Mouse (Mus musculus) limb, embryonic 14.5 days (tissue): Measurements from ENCODE around the gene Gfm2. TPM values are rescaled to one million over a fixed set of nuclear protein-coding genes. Genes with fewer than 3 reads are reported as not detected.
A peak's percentile ranks its signal among the peaks of the same experiment; 100 is the strongest.

Experiments
- ATAC-seq: fragments of 200-750 bp; cut with Nextera tagmentation; 2 replicates; pipeline ENCODE4 v1.8.0; 2017; ENCODE audit warnings: low read depth, moderate number of reproducible peaks, moderate TSS enrichment; ENCODE audit not compliant: low FRiP score
- DNase-seq: peaks from one replicate; pipeline ENCODE4 v3.0.0-alpha.2; 2015; ENCODE audit warnings: low spot score
- H3K27ac ChIP-seq: fragments of 300-500 bp; sonication (generic); replicated peaks from 2 replicates; pipeline ENCODE4 v1.5.1; 2014; ENCODE audit warnings: low read depth, mild to moderate bottlenecking, low read length, moderate library complexity, mixed read lengths
- H3K27me3 ChIP-seq: fragments of 300-500 bp; sonication (generic); 2 replicates; pipeline ENCODE4 v1.6.1; 2014; ENCODE audit warnings: low read length, mixed read lengths; ENCODE audit not compliant: control insufficient read depth, insufficient read depth
- H3K36me3 ChIP-seq: fragments of 300-500 bp; sonication (generic); 2 replicates; pipeline ENCODE4 v1.6.1; 2014; ENCODE audit warnings: mild to moderate bottlenecking, low read length, moderate library complexity, mixed read lengths; ENCODE audit not compliant: control insufficient read depth, insufficient read depth
- H3K4me1 ChIP-seq: fragments of 300-500 bp; sonication (generic); 2 replicates; pipeline ENCODE4 v1.6.1; 2014; ENCODE audit warnings: antibody characterized with exemption, low read length, mixed read lengths; ENCODE audit not compliant: control insufficient read depth, insufficient read depth
- H3K4me2 ChIP-seq: fragments of 300-500 bp; sonication (generic); replicated peaks from 2 replicates; pipeline ENCODE4 v1.6.1; 2014; ENCODE audit warnings: low read depth, mild to moderate bottlenecking, low read length, moderate library complexity; ENCODE audit not compliant: severe bottlenecking
- H3K4me3 ChIP-seq: fragments of 300-500 bp; sonication (generic); replicated peaks from 2 replicates; pipeline ENCODE4 v1.5.1; 2014; ENCODE audit warnings: low read length
- H3K9ac ChIP-seq: fragments of 300-500 bp; sonication (generic); 2 replicates; pipeline ENCODE4 v1.6.1; 2014; ENCODE audit warnings: mild to moderate bottlenecking, low read depth, low read length, moderate library complexity; ENCODE audit not compliant: severe bottlenecking
- H3K9me3 ChIP-seq: fragments of 300-500 bp; sonication (generic); 2 replicates; pipeline ENCODE4 v1.6.1; 2016; ENCODE audit warnings: low read length; ENCODE audit not compliant: control insufficient read depth
- POLR2A ChIP-seq: fragments of 200-500 bp; IDR thresholded peaks from 2 replicates; pipeline ENCODE4 v1.8.0; 2012; ENCODE audit warnings: inconsistent platforms, mild to moderate bottlenecking, moderate library complexity, borderline replicate concordance; ENCODE audit not compliant: insufficient read depth, insufficient read length; ENCODE audit errors: extremely low read depth
- WGBS: fragments of 180-500 bp; shearing (Covaris S2); extraction: QIAGEN DNeasy Blood & Tissue Kit; methylation state at CpG from one replicate; pipeline ENCODE4 v1.1.7; 2014; 5-methylcytosine and 5-hydroxymethylcytosine counted together
- polyA plus RNA-seq, 2 experiments: library from polyadenylated mRNA; depleted of rRNA in 1 of 2; stranded (reverse) in 1 of 2; unstranded in 1 of 2; fragments of >200 nt; fragmentation: Nextera tagmentation in 1 of 2; extraction: Ambion mirVana in 1 of 2; gene quantifications; 2 replicates each; pipeline versions ENCODE4 v1.2.1 to v1.2.3; 2012 to 2014

Gene Gfm2
- polyA plus RNA-seq, 2 experiments: 26.9 to 28.2 TPM

DNA sequence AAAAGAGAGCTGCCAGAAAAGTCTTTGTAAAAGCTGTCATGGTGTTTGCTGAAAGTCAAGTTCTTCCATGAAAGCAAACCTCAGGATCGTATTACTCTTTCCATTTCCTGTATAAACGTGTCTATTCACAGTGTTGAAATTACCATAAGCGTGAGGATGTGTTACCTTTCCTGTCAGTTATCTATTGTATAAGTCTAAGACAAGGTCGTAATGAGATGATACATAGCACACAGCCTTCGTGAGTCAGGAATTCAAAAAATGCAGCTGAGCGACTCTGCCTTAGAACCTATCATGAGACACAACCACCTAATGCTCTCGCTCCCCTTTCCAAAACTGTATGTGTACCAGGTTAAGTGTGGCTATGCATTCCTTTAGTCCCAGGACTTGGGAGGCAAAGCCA is 63.3 kb downstream of the Gfm2 start:
- DNase-seq (no peak), ATAC-seq (no peak)
- H3K27ac ChIP-seq: no peak overlapping the region
- 62% methylated on average over 7 of the region's 7 CpGs for WGBS
- H3K36me3 ChIP-seq: no peaks in the 10 kb centered on the region
- no peaks in the 10 kb centered on the region for H3K9me3 ChIP-seq
- H3K9ac ChIP-seq: no peak overlapping the region
- H3K4me1 ChIP-seq: 0 out of 2 replicates have a peak, but pooled peaks cover 3% of the 10 kb centered on the region
- no peak overlapping the region for H3K4me2 ChIP-seq
- no peak overlapping the region for H3K4me3 ChIP-seq
- no peak for TF ChIP-seq POLR2A
- no peaks in the 10 kb centered on the region for H3K27me3 ChIP-seq

DNA sequence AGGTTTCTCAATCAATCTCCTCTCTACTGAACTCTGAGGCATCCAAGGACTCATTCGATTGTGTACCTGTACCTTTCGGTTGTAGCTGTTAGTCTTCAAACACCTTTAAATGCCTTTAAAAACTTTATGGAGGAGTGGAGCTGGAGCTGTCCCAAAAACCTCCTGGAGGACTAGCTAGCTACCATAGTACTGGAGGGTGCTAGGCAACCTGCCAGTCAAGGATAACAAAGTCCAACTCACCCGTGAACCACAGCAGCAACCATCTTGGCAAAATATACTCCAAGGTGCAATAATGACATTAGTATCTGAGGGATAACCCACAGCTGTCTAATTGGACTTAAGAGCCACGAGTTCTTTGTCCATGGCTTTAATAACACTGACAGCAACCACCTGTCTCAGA is 64.2 kb downstream of the Gfm2 start:
- WGBS: 51% methylated on average over 4 of the region's 4 CpGs
- ATAC-seq: no peak

DNA sequence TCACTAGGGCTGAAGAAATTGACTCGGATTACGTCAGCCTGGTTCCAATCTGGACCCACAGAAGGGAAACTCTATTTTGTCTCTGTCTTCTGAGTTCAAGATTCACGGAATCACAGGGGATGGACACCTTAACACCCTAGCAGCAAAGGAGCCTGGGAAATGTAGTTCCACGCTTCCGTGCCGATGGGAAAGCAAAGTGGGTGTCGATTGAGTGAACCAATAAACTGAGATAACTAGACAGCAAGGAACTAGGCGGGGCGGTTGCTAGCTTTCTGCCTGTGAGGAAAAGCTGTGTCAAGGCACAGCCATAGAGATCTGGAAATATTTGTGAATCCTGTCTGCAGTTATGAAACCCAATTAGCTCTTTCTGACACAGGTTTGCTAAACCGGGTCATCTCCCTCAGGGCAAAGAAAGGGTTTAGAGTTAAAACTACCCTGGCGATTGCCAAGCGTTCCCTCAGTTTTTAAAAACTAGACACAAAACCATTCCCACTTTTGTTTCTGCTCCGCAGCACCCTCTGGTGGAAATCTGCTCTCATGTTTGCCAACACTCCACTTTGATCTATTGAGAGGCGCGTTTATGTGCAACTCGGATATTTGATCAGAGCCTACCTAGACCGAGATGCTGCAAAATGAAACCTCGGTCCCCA is 67.4 kb downstream of the Gfm2 start:
- TF ChIP-seq POLR2A: no peak
- ATAC-seq (peak; percentile 84), DNase-seq (peak; percentile 88)
- H3K9ac ChIP-seq: no peak overlapping the region
- peak overlapping the region; percentile 48 for H3K27ac ChIP-seq
- peak overlapping the region; percentile 55 for H3K4me2 ChIP-seq
- 0 out of 2 replicates have a peak, but pooled peaks cover 3% of the 10 kb centered on the region for H3K4me1 ChIP-seq
- no peaks in the 10 kb centered on the region for H3K9me3 ChIP-seq
- WGBS: 6% methylated on average over 18 of the region's 18 CpGs
- peak overlapping the region; percentile 30 for H3K4me3 ChIP-seq
- no peaks in the 10 kb centered on the region for H3K36me3 ChIP-seq
- no peaks in the 10 kb centered on the region for H3K27me3 ChIP-seq

More for the DNA sequence above, 64.2 kb downstream of the Gfm2 start:
- no peak for DNase-seq
- Histone ChIP-seq H3K9me3 (no peaks in the 10 kb centered on the region), H3K27ac (no peak overlapping the region), H3K4me1 (0 out of 2 replicates have a peak, but pooled peaks cover 3% of the 10 kb centered on the region), H3K9ac (no peak overlapping the region), H3K27me3 (no peaks in the 10 kb centered on the region), H3K4me3 (no peak overlapping the region), H3K4me2 (no peak overlapping the region), H3K36me3 (no peaks in the 10 kb centered on the region)
- TF ChIP-seq POLR2A: no peak

DNA sequence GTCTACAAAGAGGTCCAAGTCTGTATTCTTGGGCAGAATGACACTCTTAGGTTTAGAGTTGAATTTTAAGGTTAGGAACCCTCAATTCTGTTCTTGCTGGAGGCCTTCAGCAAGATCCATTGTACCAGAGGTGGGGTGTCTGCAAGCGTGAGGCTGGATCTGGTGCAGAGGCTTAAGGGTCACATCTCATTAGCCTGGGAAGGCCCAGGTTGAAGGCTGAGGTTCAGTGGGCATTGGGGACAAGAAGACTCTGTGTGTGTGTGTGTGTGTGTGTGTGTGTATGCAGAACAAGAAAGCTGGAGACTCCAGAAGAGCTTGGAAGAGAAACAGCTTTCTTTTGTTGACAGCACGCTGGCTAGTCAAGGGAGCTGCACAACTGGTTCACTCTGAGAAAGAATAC is 68.3 kb downstream of the Gfm2 start:
- Histone ChIP-seq H3K4me3 (no peak overlapping the region), H3K9ac (no peak overlapping the region), H3K9me3 (no peaks in the 10 kb centered on the region), H3K4me1 (0 out of 2 replicates have a peak, but pooled peaks cover 3% of the 10 kb centered on the region), H3K27ac (no peak overlapping the region), H3K27me3 (no peaks in the 10 kb centered on the region), H3K36me3 (no peaks in the 10 kb centered on the region), H3K4me2 (no peak overlapping the region)
- 95% methylated on average over 2 of the region's 2 CpGs for WGBS
- TF ChIP-seq POLR2A: no peak
- no peak for DNase-seq
- no peak for ATAC-seq

DNA sequence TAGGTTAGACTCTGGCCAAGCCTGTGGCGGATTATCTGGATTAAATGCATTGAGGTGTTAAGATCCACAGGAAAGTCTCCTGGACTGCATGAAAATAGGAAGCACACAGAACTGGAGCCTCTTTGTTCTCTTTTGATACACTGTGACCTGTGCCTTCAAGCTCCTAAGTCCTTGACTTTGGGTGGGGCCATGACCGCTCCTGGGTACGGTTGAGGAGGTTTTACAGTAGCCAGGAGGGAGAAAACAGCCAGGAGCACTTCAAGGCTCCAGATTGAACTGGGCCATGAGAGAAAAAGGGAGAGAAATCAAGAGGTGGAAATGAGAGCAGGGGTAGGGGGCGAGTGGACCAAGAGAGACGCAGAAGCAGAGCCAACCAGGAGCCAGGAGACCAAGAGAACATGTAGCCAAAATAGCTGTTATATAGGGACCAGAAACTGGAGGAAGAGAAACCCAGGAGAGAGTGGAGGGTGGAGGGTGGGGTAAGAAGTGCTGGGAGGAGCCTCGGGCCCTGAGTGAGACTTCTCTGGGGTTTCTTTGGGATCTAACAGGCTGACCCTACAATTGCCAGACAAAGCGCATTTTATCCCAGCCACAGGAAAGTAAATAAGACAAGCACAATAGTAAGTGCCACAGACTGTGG is 69.9 kb downstream of the Gfm2 start:
- ATAC-seq: no peak
- no peak overlapping the region for H3K9ac ChIP-seq
- TF ChIP-seq POLR2A: no peak
- H3K4me3 ChIP-seq: no peak overlapping the region
- WGBS: 82% methylated on average over 7 of the region's 7 CpGs
- no peaks in the 10 kb centered on the region for H3K27me3 ChIP-seq
- DNase-seq: no peak
- no peaks in the 10 kb centered on the region for H3K9me3 ChIP-seq
- H3K4me1 ChIP-seq: 0 out of 2 replicates have a peak, but pooled peaks cover 3% of the 10 kb centered on the region
- no peak overlapping the region for H3K27ac ChIP-seq
- H3K4me2 ChIP-seq: no peak overlapping the region
- no peaks in the 10 kb centered on the region for H3K36me3 ChIP-seq
